In genomic region chr7:121282154-121282553, GRCm38 (mm10) we compare ENCODE assay signal across 24 mouse cellular contexts.
DNase-seq lines count a peak whose midpoint lies in the region; TF ChIP-seq lines count a peak whose summit lies in the region.
"Had no signal": no experiment of that assay in that cellular context is flagged by ENCODE, and none has a peak within 500 bp of the region (broad histone marks: within the 10 kb centered on the region; RNA-seq: fewer than 3 reads in every experiment).

No protein-coding gene starts in this region.

- no peak for DNase-seq in left cerebral cortex, adult 2 months (ENCODE audit: extremely low spot score in 1 of 2, low spot score in 2 of 2)
- DNase-seq in left cerebral cortex, adult 11 months (ENCODE audit: low spot score): no peak
- peak; percentile 31 for DNase-seq in right cerebral cortex, adult 18-20 months
- DNase-seq in right cerebral cortex, postnatal 25 days: no peak
- peak; percentile 54 for DNase-seq in telencephalon, adult 2 months (ENCODE audit: low read depth, low spot score)
- DNase-seq in embryonic facial prominence, embryonic 10.5 days (ENCODE audit: low spot score): no peak
- DNase-seq in thymus, postnatal 0 days (ENCODE audit: low spot score): no peak
- DNase-seq: adrenal gland, adult 2 months; adrenal gland, postnatal 14 days; cerebellum, adult 18-20 months; cerebellum, adult 9-10 months; cerebellum, postnatal 14 days; gastrocnemius, postnatal 10 days; gastrocnemius, postnatal 36 days; heart, adult 2 months; heart, postnatal 14 days; heart, postnatal 4 days had no signal

- H3K36me3 ChIP-seq in embryonic facial prominence, embryonic 10.5 days (replicated peaks): no peaks in the 10 kb centered on the region
- H3K36me3 ChIP-seq: embryonic facial prominence, embryonic 13.5 days; heart, embryonic 10.5 days; heart, embryonic 13.5 days; hindbrain, embryonic 15.5 days had no signal

- no peak for TF ChIP-seq CTCF in left cerebral cortex, adult 2 months (IDR thresholded peaks at IDR 0.05)
- no peak for TF ChIP-seq CTCF in cortical plate, adult 2 months (IDR thresholded peaks at IDR 0.05; ENCODE audit: extremely low read depth, insufficient read depth, low read length)

- H3K9me3 ChIP-seq in embryonic facial prominence, embryonic 10.5 days: no peaks in the 10 kb centered on the region
- H3K9me3 ChIP-seq: embryonic facial prominence, embryonic 13.5 days; forebrain, embryonic 13.5 days; heart, embryonic 10.5 days; heart, embryonic 13.5 days; hindbrain, embryonic 15.5 days had no signal

- intact Hi-C loops in left cerebral cortex, adult 2 months (cut with DNase I): no loop called here

- peak overlapping the region; percentile 50; the same call in 1 of the 2 replicates for H3K27ac ChIP-seq in left cerebral cortex, adult 2 months
- H3K27ac ChIP-seq in cortical plate, adult 2 months (ENCODE audit: insufficient read depth, low read length): 0 out of 2 replicates have a peak overlapping the region, but pooled peaks have one; percentile 37
- H3K27ac ChIP-seq in embryonic facial prominence, embryonic 10.5 days (replicated peaks): no peak overlapping the region
- H3K27ac ChIP-seq: embryonic facial prominence, embryonic 13.5 days; forebrain, embryonic 13.5 days; heart, adult 2 months; heart, embryonic 10.5 days; heart, embryonic 13.5 days; hindbrain, embryonic 15.5 days had no signal

- 80% methylated on average over 7 of the region's 7 CpGs for WGBS in embryonic facial prominence, embryonic 10.5 days

- TF ChIP-seq POLR2A in cortical plate, adult 2 months (IDR thresholded peaks at IDR 0.05; ENCODE audit: extremely low read depth, insufficient read depth, low read length): no peak

- H3K27me3 ChIP-seq in embryonic facial prominence, embryonic 10.5 days (replicated peaks; ENCODE audit: low read depth, poor library complexity, severe bottlenecking): no peaks in the 10 kb centered on the region
- H3K27me3 ChIP-seq: embryonic facial prominence, embryonic 13.5 days; forebrain, embryonic 13.5 days; heart, embryonic 13.5 days; hindbrain, embryonic 15.5 days had no signal

- no peak overlapping the region for H3K4me3 ChIP-seq in left cerebral cortex, adult 2 months
- no peak overlapping the region for H3K4me3 ChIP-seq in cortical plate, adult 2 months (ENCODE audit: insufficient read depth, low read length)
- H3K4me3 ChIP-seq in embryonic facial prominence, embryonic 10.5 days: no peak overlapping the region
- H3K4me3 ChIP-seq: embryonic facial prominence, embryonic 13.5 days; erythroblast, embryonic 14.5 days; forebrain, embryonic 13.5 days; heart, adult 2 months; heart, embryonic 10.5 days; heart, embryonic 13.5 days; hindbrain, embryonic 15.5 days had no signal

- 0 out of 2 replicates have a peak, but pooled peaks cover 3% of the 10 kb centered on the region for H3K4me1 ChIP-seq in cortical plate, adult 2 months (ENCODE audit: control insufficient read depth, insufficient read depth, low read length)
- H3K4me1 ChIP-seq in embryonic facial prominence, embryonic 10.5 days: no peaks in the 10 kb centered on the region
- H3K4me1 ChIP-seq: embryonic facial prominence, embryonic 13.5 days; forebrain, embryonic 13.5 days; heart, embryonic 10.5 days; heart, embryonic 13.5 days; hindbrain, embryonic 15.5 days had no signal

Comparison
In these comparisons a context has a peak if more than half of its experiments do, and no peak if none do; other contexts are left out.
1. DNase-seq: peak in right cerebral cortex, adult 18-20 months (single experiment) and telencephalon, adult 2 months (single experiment); none in left cerebral cortex, adult 2 months (0 of 2), left cerebral cortex, adult 11 months (single experiment), right cerebral cortex, postnatal 25 days (single experiment), embryonic facial prominence, embryonic 10.5 days (single experiment) and thymus, postnatal 0 days (single experiment).